Mouse (Mus musculus) heart, postnatal 0 days (tissue): ENCODE measurements at regions not wholly inside any gene's neighbourhood (a gene's known extent, or its start where the extent isn't known, plus 50 kb on each side); places are given as distances from the start of the nearest gene placed in this dataset.

Experiments used
- CTCF ChIP-seq: IDR thresholded peaks from 2 replicates; pipeline ENCODE4 v1.5.1; 2016; ENCODE audit warnings: antibody characterized with exemption, control low read depth, low read depth
- EP300 ChIP-seq: IDR thresholded peaks from 2 replicates; pipeline ENCODE4 v1.6.1; 2016; ENCODE audit warnings: antibody characterized with exemption, low read depth

DNA sequence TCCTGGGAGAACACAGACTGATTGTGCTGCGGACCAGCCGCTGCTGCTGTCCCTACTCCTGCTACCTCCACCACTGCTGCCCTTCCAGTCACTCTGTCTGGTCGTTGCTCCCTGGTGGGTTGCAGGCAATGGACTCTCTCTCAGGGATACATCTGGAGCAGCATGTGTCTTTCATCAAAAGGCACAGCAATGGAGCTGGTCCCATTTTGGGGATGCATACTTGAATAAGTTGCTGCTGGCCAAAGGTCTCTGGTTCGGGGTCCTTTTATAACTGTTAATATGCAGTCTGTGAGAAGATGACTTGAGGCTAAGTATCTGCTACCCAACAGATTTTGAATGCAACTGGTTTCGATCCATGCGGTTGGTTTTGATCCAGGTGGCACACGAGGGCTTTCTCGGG, 197.8 kb downstream of the Tgfb2 start:
- no peak for TF ChIP-seq CTCF
- TF ChIP-seq EP300, result no peak
